Mouse (Mus musculus): ENCODE measurements around the gene Ptprd.

GRCm38 (mm10) chr4:76237827-76238226 is 1973.9 kb downstream of the Ptprd start:
- TF ChIP-seq CTCF (IDR thresholded peaks at IDR 0.05; ENCODE audit: borderline replicate concordance, insufficient read depth, low read depth, low read length) (no peak), POLR2A (IDR thresholded peaks at IDR 0.05; ENCODE audit: borderline replicate concordance, insufficient read depth, low read length) (no peak)
